Mouse (Mus musculus): Measurements from ENCODE around the gene Cd59b. TPM values are rescaled to one million over a fixed set of nuclear protein-coding genes. Genes with fewer than 3 reads are reported as not detected.
"Not testable (repeated sequence)": the region's sequence is repeated elsewhere in the genome, so short reads cannot be mapped to it uniquely, and the experiment has no call there.

Cd59b gene
- polyA plus RNA-seq (2017; shearing (Covaris generic)), result 1 to 10 TPM in 1 of 2 experiments, not detected in 1; 1.4 TPM

DNA sequence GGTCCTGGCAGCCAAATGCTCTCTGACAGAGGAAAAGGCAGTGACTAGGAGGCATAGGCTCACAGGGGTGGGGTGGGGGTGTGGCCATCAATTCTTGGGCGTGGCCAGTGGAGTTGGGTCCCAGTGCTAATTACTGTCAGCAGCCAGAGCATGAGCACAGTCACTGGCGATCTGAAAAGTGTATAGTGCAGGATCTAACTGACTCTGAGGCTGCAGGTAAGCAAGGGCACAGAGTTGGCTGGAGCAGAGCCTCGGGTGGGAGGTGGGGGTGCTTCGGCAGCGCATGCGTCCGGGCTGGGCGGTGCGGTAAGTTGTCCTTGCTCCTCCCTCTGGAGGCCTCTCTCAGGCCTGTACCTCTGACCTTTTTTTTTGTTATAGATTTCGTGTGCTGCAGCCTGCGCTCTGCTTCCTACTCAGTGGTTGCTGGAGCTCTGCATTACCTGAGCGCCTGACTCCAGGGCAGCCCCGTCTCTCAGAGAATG, at the start of gene Cd59b:
Gene Cd59b, plus strand, starts transcription at position 146 of the 482 bp plus-strand sequence.
- ATAC-seq, result peak; percentile 88

DNA sequence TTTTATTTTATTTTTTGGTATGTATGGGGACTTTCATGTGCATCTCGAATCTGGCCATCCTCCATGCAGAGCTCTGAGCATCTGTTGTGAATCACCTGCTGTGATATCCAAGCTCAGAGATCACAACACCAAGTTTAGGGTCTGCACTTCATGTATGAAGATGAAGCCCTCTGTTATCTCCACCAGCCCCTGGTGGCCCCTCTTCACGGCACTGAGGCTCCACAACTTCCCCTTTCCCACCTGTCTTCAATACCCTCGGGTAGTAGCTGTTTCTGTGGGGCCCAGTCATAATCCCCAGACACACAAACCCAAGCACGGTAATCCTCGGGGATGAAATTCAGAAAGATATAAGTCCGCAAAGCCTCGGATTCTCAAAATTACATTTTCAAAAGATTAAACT, 46.6 kb upstream of the Cd59b start:
- ATAC-seq, result no peak

DNA sequence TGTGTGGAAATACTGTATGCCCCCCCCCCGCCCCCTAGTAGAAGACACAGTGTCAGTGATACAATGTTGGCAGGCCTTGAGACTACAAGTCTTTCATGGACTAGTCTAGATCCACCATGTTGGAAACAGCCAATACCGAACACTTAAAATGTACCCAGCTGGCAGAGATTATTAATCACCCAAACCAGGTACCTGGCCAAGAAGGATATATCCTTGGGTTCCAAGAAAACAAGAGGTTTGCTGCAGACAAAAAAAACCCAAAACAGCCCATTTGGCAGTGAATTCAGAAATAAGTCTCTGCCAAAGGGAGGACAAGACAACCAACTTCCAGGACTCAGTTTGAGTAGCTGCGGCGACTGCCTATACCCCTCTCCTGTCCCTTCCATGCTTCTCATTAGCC, 45.0 kb upstream of the Cd59b start:
- no peak for ATAC-seq

DNA sequence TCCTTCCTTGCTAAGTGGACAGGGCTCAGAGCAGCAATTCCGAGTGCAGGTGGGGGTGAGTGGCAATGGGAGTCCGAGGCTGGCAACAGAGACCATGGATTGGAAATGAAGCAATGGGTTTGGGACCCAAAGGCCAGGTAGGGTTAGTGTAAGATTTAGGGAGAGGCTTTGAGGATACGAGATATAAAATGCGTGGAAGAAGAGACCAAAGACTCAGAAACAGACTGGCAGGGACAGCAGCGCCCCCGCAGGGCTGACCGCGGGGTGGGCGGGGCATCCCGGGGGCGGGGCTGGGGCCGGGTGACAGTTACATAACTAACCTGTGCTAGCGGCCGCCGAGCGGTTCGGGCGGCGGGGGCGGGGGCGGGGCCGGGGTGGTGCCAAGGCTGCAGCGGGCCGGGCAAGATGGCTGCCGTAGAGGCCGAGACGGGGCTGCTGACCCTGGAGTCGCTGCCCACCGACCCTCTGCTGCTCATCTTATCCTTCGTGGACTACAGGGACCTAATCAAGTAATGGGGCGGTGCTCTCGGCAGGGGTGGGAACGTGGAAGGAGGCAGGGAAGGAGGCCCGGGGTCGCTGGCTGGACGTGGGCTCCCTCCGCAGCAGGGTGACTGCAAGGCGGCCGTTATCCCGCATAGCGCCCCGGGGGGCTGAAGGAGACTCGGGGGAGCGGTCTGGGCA, 42.1 kb upstream of the Cd59b start, which contains the start of gene Fbxo3:
Gene Fbxo3, plus strand, starts transcription at position 264 of the 681 bp plus-strand sequence.
- peak; percentile 79 for ATAC-seq

DNA sequence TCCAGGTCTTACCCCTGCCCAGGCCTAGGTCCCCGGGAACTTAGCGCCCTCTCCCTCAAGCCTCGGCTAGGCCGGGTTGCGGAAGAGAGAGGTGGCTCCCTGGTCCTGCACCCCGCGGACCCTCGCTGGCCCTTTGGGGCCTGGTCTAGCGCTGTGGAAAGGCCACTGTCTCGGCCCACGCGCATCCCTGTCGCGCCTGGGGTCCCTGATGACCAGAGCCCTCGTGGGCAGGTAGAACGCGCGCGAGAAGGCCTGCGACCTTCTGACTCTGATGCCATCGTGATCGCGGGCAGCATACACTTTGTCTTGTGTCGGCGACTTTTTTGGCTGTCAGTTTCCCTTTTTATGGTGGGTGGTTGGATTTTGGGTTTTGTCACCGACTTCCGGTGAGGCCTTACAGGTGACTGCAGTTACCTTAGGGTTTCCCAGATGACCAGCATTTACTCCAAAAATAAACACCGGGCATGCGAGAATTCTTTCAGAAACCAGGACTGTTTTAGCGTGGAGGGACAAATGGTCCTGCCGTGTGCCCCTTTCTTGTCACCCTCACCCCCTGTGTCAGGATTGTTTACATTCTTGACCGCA, 41.4 kb upstream of the Cd59b start, which contains the start of gene 4931422A03Rik:
Gene 4931422A03Rik, minus strand, starts transcription at position 223 of the 585 bp plus-strand sequence.
- peak; percentile 57 for ATAC-seq

DNA sequence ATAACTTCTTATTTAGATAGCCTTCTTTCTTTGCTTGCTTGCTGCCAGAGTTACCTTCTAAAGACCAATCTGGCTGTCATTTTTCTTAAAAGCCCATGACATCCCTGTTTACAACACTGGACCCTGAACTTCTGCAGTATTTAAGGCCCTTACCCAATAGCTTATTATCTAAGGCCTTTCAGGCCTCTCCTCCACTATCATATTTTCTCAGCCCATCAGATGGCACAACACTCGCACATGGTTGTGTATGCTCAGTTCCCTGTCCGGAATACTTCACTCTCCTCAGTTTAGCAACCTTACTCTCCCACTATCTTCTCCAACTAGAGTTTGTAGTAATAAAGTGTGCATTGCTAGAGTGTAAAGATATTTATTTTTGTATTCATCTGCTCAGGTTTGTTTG, 40.6 kb upstream of the Cd59b start:
- ATAC-seq, result no peak

DNA sequence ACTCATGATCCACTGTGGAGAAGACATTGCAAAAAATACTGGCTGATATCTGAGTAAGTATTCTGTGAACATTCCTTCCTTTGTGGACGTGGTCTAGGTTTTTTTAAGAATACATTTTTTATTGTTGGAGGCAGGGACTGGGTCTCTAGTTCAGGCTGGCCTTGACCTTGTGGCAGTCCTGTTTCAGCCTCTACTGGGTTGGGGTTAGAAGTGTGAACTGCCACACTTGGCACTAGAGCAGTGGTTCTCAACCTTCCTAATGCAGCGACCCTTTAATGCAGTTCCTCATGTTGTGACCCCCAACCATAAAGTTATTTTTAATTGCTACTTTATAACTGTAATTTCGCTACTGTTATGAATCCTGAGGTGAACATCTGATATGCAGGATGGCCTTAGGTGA, 39.3 kb upstream of the Cd59b start:
- no peak for ATAC-seq

DNA sequence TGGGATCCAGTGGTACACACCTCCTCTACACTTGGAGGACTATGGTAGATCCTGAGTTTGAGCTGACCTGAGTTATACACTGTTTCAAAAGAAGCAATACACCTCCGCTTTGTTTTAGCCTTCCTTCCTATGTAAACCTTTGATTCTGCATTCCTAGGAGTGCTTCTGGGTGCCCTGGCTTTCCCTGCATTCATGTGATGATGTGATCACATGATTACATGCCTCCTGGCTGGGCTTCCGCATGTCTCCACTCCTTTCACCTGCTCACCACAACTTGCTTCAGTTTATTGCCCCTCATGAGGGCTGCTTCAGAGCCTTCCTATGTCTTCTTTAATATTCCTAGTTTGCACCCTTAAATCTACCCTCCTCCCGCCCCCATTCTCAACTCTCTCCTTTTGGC, 37.6 kb upstream of the Cd59b start:
- ATAC-seq, result no peak

DNA sequence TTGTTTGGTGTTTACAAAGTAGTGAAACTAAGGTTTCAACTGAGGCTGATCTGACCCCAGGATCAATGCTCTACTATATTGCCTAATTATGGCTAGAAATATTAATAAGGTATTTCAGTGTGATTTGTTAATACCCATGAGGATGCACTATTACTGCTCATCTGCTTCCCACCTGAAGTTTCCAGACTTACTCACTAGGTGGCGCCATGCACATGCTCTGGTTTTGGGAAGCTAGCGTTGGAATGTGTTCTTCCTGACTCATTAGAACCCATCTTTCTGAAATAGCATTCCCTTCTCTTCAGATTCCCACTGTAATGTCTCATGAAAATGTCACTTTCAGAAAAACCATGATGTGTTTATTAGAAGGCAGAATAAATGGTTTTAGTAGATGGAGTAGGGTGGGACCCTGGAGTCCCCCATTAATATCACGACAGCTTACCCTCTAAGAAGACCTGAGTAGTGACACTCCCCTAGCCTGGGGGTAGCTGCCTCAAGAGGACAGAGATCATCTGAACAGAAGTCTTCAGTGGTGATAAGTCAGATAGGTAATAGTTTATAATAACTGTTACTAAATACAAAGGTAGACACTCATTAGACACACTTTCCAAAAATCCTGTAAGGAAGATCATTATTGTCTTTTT, 34.7 kb upstream of the Cd59b start:
- ATAC-seq, result peak; percentile 51

DNA sequence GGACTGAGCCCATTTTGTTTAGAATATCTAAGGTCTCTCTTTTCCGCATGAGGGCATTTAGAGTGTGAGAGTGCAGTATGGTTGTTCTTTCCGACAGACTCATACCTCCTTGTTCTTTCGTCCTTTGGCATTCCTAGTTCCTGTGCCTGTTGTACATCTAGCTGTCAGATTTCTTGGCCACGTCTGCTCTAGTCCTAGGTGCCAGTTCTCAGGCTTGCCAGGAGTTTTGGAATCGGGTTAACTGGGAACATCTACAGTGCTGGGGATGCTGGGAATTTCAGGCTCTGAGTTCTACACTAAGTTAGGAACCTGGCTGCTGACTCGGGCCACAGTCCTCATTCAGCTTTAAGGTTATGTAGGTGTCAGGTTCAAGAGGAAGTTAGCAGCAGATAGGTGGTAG, 34.1 kb upstream of the Cd59b start:
- no peak for ATAC-seq

DNA sequence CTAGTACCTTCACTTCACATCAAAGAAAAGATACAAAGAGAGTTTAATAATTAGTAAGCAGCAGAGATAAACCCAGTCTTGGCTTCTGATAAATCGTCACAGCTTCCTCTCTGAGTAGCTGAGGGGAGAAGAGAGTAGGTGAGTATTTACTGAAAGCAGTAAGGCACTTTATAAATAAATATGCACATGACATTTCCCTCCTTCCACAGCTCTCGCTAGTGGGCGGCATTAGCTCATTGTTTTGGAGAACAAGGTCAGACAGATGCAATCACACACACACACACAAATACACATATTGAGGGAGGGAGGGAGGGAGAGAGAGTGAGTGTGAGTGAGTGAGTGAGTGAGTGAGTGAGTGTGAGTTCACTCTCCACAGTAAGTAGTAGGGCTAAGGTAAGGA, 33.3 kb upstream of the Cd59b start:
- ATAC-seq, result no peak

DNA sequence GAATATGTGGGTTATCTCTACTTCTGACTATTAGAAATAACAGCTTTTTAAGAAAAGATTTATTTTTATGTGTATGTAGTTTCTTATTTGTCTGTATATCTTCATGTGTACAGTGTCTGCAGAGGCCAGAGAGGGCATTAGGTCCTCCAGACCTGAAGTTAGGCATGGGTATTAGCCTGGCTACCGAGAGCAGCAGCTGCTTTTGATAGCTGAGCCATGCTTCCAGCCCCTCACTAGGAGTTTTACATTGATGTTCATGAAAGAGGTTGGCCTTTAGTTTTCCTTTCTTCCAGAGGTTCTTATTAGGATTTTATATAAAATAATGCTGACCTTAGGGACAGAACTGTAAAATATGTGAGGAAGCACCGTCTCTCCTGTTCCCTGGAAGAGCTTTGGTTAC, 31.4 kb upstream of the Cd59b start:
- ATAC-seq, result no peak

DNA sequence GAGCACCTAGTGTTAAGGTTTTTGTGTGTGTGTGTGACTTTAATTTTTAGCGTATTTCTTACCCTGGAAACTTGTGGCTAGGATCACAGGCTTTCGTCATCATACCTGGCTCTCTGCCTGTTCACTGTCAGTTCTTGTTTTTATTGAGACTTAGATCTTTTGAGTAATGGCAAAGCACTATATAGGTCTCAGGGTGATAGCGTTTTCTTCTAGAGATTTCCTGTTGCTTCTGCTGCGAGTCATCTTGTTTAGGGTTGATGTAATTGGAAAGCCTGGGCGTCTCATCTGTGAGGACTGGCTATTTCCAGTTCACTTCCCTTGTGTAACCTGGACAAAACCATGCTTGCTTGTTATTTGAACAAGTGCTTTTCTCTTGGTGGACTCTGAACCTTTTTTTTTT, 28.0 kb upstream of the Cd59b start:
- peak; percentile 57 for ATAC-seq

DNA sequence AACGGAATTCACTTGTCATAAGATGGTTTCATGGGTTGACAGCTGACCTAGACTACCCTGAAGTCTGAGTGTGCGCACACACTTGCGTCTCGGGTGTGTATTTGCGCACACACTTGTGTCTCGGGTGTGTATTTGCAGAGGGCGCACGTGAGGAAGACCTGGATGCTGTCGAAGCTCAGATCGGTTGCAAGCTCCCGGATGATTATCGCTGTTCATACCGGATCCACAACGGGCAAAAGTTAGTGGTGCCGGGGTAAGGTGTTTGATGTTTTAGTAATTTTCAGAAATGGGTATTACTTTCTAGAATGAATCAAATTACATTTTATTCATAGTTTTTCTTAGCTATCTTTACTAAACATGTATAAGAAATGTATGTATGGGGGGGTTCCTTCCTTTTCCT, 26.9 kb upstream of the Cd59b start:
- ATAC-seq, result no peak

DNA sequence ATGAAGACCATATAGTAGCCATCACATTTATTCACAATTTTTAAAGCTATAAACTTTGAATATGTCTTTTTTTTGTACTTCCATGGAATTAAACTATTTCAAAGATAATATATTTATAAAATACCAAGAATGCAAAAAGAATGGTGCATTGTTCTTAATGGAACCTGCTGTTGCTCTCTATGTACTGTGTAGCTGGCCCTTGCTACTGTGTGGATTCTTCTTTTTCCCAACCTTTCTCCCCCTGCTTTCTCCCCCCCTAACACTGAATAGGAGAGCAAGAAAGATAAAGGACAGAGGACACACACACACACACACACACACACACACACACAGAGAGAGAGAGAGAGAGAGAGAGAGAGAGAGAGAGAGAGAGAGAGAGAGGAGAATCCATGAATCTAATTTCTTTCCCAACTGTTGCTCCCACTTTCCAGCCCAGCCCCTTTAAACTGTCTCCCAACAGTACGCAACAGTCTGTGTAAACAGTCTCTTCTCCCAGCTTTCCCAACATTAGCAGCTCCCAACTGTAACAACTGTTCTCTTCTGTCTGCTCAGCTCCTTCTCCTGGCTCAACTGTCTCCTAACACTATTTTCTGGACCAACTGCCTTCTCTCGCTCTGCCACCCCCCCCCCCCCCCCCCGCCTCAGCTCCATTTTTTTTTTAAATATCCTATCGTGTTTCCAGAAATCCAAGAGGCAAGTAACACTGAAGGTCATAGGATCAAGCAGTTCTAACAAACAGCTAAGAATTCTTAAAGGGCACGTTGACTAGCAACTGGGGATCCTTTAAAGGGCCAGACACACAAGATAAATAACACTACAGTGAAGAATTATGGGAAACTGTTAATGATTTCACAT, 25.8 kb upstream of the Cd59b start:
- no peak for ATAC-seq

DNA sequence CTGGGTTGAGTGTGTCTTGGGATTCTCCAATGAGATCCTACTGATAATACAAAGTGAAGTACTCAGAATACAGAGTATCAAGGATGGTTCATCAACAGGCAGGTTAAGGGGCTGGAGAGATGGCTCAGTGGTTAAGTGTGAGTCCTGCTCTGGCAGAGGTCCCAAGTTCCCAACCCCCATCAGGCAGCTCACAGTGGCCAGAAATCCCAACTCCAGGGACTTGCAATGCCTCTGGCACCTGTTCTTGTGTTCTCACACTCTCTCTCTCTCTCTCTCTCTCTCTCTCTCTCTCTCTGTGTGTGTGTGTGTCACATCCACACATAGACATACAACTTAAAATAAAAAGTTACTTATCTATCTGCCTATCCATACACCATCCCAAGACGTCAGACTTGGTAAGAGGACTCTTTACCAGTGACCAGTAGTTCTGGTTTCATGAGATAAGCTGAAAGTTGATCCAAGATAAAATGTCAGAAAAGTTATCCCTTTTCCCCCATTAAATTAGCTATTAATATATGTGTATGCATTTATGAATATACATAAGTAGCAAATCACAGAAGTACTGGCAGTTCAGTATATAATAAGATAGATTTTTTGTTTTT, 25.1 kb upstream of the Cd59b start:
- no peak for ATAC-seq

DNA sequence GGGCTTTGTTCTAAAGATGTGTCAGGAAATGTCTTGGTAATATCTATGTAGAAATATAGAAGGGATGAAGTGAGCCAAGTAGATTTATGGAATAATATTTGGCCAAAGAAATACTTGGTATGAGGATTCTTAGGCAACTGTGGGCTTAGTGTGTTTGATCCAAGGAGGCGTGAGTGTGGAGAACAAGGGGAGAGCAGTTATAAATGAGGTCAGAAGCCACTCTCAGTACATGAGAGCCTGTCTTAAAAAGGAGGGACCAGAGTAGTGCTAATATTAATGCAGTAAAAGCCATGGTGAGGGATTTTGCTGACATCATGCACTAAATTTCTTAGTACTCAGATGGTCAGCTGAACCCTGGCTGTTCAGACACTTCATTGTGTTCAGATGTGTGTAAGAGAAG, 11.3 kb upstream of the Cd59b start:
- no peak for ATAC-seq

DNA sequence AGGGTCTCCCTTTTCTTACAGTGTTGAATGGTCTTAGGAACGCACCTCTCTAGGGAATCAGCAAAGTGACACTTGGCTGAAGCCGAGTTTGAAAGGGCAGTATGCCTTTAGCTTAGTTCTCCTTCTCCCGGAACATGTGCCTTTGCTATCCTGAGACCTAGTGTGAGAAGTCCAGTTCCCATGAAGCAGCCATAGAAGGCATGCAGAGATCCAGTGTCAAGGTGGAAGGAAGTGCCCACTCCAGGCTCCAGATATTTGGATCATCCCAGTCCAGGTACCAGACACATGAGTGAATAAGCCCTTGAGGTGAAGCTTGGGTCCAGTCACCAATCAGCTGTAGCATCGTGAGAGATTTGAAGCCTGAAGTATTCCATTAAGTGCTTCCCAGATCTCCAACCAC, 10.7 kb upstream of the Cd59b start:
- ATAC-seq, result no peak

DNA sequence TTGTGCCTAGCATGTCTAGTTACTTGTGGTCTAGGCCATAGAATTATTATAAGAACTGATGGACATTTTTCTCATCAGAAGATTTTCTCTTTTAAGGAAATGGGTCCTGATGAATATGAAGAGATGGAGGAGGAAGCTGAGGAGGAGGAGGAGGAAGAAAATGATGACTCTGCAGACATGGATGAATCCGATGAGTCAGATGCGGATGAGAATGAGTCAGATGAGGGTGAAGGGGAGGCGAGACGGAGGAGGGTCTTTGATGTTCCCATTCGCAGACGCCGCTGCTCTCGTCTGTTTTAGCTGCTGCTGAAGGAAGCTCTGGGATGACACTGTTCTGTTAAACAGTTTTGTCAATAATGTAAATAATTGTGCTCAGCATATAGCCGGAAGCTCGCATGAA, 9.9 kb upstream of the Cd59b start:
- no peak for ATAC-seq

DNA sequence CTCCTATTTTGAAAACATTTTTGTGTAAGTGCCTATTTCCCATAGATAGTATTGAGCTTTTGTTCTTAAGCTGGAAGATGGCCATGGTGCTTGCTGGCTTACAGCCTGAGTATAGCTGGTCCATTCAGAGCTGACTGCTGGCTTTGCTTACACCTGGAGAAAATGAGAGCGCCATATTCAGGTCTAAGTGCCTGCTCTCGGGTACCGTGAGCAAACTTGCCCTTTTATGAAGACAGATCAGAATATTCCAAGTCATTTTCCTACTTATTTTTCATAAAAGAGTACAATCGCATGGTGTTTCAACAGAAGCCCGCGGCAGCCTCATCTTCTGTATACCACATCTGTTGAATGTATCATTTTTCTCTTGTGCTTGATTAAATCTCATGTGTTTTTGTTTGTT, 8.7 kb upstream of the Cd59b start:
- ATAC-seq, result no peak

DNA sequence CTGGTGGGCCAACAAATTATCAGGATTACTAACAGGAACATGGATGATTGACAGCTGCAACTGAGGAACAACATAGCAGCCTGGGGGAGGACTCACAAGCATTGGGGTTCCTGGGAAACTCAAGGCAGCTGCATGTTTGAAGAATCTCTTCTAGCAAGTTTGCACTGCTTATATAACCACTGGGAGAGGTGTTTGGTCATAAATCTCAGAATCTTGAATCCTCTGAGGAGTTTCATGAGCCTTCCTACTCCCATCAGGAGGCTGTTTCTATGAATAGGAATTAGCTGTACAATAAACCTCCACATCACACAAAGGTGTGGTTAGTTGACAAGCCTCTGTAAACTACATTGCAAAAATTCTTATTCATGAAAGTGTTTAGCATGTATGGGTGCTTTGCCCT, 7.0 kb upstream of the Cd59b start:
- no peak for ATAC-seq

DNA sequence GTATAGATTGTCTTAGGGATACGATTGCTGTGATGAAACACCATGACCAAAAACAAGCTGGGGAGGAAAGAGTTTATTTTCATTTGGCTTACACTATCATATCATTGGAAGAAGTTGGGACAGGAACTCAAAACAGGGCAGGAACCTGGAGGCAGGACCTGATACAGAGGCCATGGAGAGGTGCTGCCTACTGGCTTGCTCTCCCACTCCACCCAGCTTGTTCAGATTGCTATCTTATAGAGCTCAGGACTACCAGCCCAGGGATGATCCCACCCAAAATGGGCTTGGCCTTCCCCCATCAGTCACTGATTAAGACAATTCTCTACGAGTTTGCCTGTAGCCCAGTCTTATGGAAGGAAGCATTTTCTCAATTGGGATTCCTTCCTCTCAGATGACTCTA, 5.5 kb upstream of the Cd59b start:
- ATAC-seq, result no peak

DNA sequence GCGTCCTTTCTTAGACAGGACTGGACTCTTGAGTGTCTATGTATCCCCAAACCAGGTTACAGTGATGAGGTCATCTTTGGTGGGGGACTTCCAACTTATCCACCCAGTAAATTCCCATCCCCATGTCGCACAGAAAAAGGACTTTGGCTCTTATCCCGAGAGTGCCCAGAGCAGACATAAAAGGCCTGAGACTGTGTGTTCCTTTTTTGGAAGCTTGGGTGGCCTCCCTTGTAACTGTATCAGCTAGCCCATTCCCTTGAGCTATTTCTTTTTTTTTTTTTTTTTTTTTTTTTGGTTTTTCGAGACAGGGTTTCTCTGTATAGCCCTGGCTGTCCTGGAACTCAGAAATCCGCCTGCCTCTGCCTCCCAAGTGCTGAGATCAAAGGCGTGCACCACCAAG, 4.1 kb upstream of the Cd59b start, which contains the start of gene Gm10912:
Gene Gm10912, plus strand, starts transcription at position 301 of the 400 bp plus-strand sequence.
- not testable (repeated sequence) for ATAC-seq
